Mouse (Mus musculus) small intestine, adult 2 months (tissue): ENCODE results near the gene Nav2. TPM values are rescaled to one million over a fixed set of nuclear protein-coding genes. Genes with fewer than 3 reads are reported as not detected.
A peak's percentile ranks its signal among the peaks of the same experiment; 100 is the strongest.

ENCODE experiments used
- H3K27ac ChIP-seq: fragments of 200-500 bp; 2 replicates; pipeline ENCODE4 v1.5.1; 2012; ENCODE audit warnings: low read depth, low read length, control low read depth, inconsistent platforms; ENCODE audit not compliant: insufficient read depth
- H3K27me3 ChIP-seq: fragments of 200-500 bp; 2 replicates; pipeline ENCODE4 v1.6.1; 2012; ENCODE audit warnings: mild to moderate bottlenecking, moderate library complexity, low read length, inconsistent platforms; ENCODE audit not compliant: control insufficient read depth, insufficient read depth
- H3K36me3 ChIP-seq: fragments of 200-500 bp; 2 replicates; pipeline ENCODE4 v1.6.1; 2012; ENCODE audit warnings: mild to moderate bottlenecking, low read length, control low read depth, inconsistent platforms; ENCODE audit not compliant: control insufficient read depth, insufficient read depth
- H3K4me1 ChIP-seq: fragments of 200-500 bp; 2 replicates; pipeline ENCODE4 v1.6.1; 2012; ENCODE audit warnings: low read length, inconsistent platforms, mixed read lengths; ENCODE audit not compliant: control insufficient read depth, insufficient read depth, insufficient read length
- H3K4me3 ChIP-seq: fragments of 200-500 bp; 2 replicates; pipeline ENCODE4 v1.5.1; 2012; ENCODE audit warnings: low read depth, mild to moderate bottlenecking, control low read depth, inconsistent platforms, low read length, moderate library complexity
- CTCF ChIP-seq: fragments of 200-500 bp; IDR thresholded peaks from 2 replicates; pipeline ENCODE4 v1.5.1; 2012; ENCODE audit warnings: low read depth, mild to moderate bottlenecking, control low read depth, inconsistent platforms, low read length, moderate library complexity, mixed read lengths; ENCODE audit not compliant: insufficient replicate concordance, insufficient read length; ENCODE audit errors: extremely low read depth
- POLR2A ChIP-seq: fragments of 200-500 bp; IDR thresholded peaks from 2 replicates; pipeline ENCODE4 v1.6.1; 2012; ENCODE audit warnings: low read depth, mild to moderate bottlenecking, control low read depth, inconsistent platforms, low read length, moderate library complexity
- whole genome bisulfite sequencing: fragments of 180-500 bp; shearing (Covaris S2); methylation state at CpG from one replicate; pipeline ENCODE4 v1.1.7; 2018; 5-methylcytosine and 5-hydroxymethylcytosine counted together
- polyA plus RNA-seq: library from polyadenylated mRNA; depleted of rRNA; stranded (reverse); fragments of >200 nt; gene quantifications from 2 replicates; pipeline ENCODE4 v1.2.3, GENCODE M21; 2012

The Nav2 gene
- polyA plus RNA-seq, 1 experiment, result 8.5 TPM

DNA sequence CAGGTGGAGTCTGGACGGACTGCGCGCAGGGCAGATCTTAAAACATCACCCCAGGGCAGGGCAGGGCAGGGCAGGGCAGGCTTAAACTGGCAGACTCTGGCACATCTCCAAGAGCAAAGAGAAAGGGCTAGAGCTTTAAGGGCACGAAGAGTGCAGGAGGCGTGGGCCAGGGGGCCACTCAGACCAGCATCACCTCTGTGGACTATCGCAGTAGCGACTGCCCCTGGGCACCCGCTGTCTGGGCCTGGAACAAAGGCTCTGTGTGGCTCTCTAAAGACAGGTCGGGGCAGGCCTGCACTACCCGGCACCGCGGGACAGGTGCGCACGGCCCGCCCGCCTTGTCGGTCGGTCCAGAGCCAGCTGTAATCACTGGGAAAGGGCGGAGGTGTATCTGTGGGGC is 491.9 kb downstream of the Nav2 start:
- no peaks in the 10 kb centered on the region for H3K36me3 ChIP-seq
- peaks cover 27% of the 10 kb centered on the region; the same call in 1 of the 2 replicates for H3K4me1 ChIP-seq
- H3K4me3 ChIP-seq, result peak overlapping the region; percentile 60
- 38% methylated on average over 19 of the region's 19 CpGs for WGBS
- no peak for TF ChIP-seq POLR2A
- no peak for TF ChIP-seq CTCF
- peak overlapping the region; percentile 80 for H3K27ac ChIP-seq
- H3K27me3 ChIP-seq, result no peaks in the 10 kb centered on the region

DNA sequence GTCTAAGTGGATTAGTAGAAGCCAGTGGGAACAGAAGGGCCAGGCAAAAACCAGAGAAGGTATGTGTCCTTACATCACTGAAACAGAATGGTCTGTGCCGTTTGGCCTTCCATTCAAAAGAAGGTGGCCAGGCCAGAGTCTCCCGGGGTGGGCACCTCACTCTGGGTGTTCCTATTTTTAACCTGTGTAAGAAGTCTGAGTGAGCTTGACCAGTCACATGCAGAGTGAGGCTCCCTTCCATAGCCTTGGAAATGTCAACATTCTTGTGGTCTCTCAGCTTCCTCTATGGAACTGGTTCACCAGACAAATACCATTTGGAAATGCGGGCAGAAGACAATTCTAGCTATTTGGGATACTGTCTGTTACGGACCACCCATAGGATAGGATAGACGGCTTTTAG is 494.0 kb downstream of the Nav2 start:
- WGBS, result 87% methylated on average over 5 of the region's 5 CpGs
- Histone ChIP-seq H3K4me1 (peaks cover 23% of the 10 kb centered on the region; the same call in 1 of the 2 replicates), H3K4me3 (no peak overlapping the region), H3K27ac (no peak overlapping the region), H3K36me3 (no peaks in the 10 kb centered on the region), H3K27me3 (no peaks in the 10 kb centered on the region)
- TF ChIP-seq CTCF, result no peak
- no peak for TF ChIP-seq POLR2A

DNA sequence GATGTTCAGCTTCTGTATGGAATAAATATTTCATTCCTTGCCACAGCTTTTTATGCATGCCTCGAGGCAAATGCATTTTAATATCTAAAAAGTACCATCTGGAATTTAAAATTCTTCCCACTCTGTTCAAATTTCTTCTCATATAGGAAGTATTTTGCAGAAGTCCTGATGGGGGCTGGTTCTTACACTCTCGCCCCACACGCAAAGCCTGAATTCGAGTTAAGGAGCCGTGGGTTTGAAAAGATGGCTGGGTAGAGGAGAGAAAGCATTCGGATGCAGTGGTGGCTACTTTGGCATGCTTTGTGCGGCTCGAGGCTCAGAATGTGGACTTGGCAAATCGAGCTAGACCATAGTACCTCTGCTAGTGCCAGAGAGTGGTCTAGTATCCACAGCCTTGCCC is 499.2 kb downstream of the Nav2 start:
- TF ChIP-seq POLR2A (no peak), CTCF (no peak)
- Histone ChIP-seq H3K4me3 (no peak overlapping the region), H3K4me1 (0 out of 2 replicates have a peak, but pooled peaks cover 2% of the 10 kb centered on the region), H3K36me3 (no peaks in the 10 kb centered on the region), H3K27ac (no peak overlapping the region), H3K27me3 (no peaks in the 10 kb centered on the region)
- 89% methylated on average over 9 of the region's 9 CpGs for WGBS

DNA sequence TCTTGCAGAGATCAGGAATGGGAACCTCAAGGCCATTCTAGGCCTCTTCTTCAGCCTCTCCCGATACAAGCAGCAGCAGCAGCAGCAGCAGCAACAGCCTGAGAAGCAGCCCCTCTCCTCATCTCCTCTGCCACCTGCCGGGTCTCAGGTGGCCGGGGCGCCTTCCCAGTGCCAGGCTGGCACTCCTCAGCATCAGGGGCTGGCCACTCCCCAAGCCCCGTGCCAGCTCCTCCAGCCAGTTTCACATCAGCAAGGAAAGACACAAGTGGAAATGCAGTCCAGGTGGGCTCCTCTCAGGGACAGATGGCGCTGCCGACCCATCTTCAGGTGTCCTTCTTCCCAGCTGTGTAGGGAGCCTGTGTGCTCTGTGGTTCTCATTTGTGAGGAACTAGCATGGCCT is 500.1 kb downstream of the Nav2 start:
- no peak overlapping the region for H3K4me3 ChIP-seq
- TF ChIP-seq POLR2A (no peak), CTCF (no peak)
- WGBS, result 84% methylated on average over 7 of the region's 7 CpGs
- H3K4me1 ChIP-seq, result 0 out of 2 replicates have a peak, but pooled peaks cover 2% of the 10 kb centered on the region
- no peaks in the 10 kb centered on the region for H3K36me3 ChIP-seq
- H3K27ac ChIP-seq, result no peak overlapping the region
- no peaks in the 10 kb centered on the region for H3K27me3 ChIP-seq

DNA sequence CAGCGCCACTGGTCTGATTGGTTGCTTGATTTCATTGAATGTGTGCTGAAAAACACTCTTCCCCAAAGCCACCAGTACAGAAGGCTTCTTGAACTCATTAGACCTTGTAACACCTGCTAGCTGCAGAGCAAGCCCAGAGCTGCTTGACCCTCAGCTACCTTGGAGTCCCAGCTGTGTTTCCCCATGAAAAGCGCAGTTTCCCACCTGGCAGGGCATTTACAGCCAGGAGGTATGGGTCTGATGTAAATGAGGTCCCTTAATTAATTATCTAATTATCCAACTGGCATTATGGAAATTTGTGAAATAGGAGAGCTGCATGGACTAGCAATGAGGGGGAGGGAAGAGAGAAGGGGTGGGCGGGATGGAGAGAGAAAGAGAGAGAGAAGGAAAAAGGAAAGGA is 500.7 kb downstream of the Nav2 start:
- H3K27me3 ChIP-seq, result no peaks in the 10 kb centered on the region
- no peaks in the 10 kb centered on the region for H3K36me3 ChIP-seq
- TF ChIP-seq CTCF, result no peak
- no peak for TF ChIP-seq POLR2A
- H3K4me1 ChIP-seq, result 0 out of 2 replicates have a peak, but pooled peaks cover 2% of the 10 kb centered on the region
- no peak overlapping the region for H3K4me3 ChIP-seq
- H3K27ac ChIP-seq, result no peak overlapping the region
- 93% methylated on average over 3 of the region's 3 CpGs for WGBS

DNA sequence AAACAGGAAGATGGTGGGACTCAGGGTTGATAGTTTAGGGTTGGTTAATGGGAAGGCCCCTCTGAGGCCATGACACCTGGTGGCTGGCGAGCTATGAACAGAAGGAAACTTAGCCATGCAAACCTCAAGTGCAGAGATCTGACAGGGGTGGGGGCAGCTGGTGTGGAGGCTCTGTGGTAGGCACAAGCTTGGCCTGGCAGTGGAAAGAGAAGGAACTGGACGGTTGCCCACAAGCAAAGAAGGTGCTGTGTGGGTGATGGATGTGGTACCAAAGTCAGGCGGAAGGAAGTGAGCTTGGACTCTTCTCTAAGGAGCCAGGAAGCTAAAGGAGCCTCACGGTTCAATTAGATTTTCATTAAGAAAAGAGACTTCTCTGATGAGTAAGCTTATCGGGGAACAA is 501.7 kb downstream of the Nav2 start:
- Histone ChIP-seq H3K27ac (no peak overlapping the region), H3K4me3 (no peak overlapping the region), H3K36me3 (no peaks in the 10 kb centered on the region), H3K4me1 (0 out of 2 replicates have a peak, but pooled peaks cover 2% of the 10 kb centered on the region), H3K27me3 (no peaks in the 10 kb centered on the region)
- TF ChIP-seq CTCF (no peak), POLR2A (no peak)
- 78% methylated on average over 5 of the region's 5 CpGs for WGBS

DNA sequence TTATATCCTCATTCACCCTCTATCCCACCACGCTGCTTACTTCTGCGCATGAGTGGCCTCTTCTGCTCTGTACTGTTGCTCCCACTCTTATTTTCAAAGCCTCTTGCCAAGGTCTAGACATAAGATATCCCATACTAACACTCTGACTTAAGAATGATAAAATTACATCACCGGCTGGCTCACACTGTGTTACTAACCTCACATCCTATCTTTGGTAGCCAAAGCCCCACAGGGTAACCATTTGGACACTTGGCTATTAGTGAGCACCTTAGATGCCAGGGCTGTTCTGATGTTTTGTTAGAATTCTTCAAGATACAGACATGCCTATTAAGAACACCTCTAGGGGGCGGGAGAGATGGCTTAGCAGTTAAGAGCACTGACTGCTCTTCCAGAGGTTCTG is 502.4 kb downstream of the Nav2 start:
- TF ChIP-seq CTCF (no peak), POLR2A (no peak)
- H3K4me1 ChIP-seq, result 0 out of 2 replicates have a peak, but pooled peaks cover 2% of the 10 kb centered on the region
- H3K27ac ChIP-seq, result no peak overlapping the region
- H3K27me3 ChIP-seq, result no peaks in the 10 kb centered on the region
- 97% methylated on average over 4 of the region's 4 CpGs for WGBS
- no peak overlapping the region for H3K4me3 ChIP-seq
- H3K36me3 ChIP-seq, result no peaks in the 10 kb centered on the region
